Mouse (Mus musculus): ENCODE results near the gene Sipa1l3.

Gene Sipa1l3

DNA sequence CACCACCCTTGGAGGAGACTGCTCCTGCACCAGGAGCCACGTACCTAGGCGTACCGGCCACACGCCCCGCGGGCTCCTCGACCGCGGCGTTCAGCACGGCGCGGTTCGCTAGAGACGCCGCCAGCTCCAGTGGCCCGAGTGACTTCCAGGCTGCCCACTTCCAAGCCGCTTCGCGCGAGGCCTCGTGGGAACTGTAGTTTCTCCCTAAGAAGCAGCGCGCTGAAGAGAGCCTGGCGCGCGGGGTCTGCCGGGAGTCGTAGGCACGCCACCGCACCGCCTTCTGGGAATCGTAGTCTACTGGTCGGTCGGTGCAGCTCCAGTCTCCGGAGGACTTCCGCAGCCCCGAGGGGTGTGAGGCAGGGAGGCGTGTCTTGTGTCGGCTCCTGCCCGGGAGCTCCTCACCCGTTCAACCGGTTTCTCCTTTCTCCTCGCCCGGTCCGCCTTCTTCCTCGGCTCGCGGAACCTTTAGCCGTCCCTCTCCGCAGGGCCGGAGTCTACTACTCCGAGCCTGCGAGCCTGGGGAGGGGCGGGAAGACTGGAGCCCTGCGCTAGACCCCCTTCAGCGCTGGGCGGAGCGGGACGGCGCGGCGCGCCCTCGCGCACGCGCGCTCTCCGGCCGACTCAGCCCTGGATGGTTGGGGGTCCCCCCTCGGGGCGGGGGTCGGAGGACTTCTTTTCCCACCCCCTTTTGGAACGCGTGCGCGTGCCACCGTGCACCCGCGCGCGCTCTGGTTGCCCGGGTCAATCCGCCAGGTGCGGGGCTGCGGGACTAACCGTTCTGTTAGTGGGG, at the start of gene Sipa1l3:
Gene Sipa1l3, minus strand, starts transcription at position 221 of the 790 bp plus-strand sequence.
- DNase-seq (ENCODE audit: low read depth, low spot score), result peak; percentile 96

DNA sequence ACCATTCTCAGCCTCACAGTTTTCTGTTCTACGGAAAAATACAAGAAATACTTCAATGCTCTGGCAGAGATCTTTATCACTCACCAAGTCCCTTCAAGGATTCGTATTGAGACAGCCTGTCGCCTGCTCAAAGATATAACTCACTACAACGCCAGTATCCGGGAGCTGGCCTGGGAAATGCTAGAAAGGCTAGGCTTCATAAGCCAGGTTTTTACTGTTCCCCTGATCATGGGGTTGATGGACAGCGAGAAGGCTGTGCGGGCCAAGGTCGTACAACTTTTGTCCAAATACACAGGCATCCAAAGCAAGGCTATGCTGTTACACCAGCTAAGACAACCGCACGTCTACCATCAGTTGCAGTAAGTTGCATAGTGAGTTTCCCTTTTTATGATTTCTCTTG, 44.6 kb upstream of the Sipa1l3 start:
- no peak for DNase-seq (ENCODE audit: low read depth, low spot score)

DNA sequence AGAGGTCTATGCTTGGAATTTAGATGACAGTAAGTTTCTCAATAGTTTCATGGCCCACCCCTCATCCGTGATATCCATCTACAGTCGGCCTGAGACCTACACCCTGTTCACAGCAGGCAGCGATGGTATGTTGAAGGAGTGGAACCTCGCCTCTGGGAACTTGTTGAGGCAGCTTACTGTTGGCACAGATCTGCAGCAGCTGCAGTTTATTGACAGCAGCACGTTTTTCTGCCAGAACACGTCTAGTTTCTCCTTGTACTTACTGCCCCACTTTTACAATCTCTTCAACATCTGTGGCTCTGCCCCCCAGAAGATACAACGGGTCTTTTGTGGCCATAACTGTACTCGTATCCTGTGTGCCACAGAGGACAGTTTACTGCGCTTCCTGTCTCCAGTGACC, 42.6 kb upstream of the Sipa1l3 start:
- DNase-seq (ENCODE audit: low read depth, low spot score), result no peak

DNA sequence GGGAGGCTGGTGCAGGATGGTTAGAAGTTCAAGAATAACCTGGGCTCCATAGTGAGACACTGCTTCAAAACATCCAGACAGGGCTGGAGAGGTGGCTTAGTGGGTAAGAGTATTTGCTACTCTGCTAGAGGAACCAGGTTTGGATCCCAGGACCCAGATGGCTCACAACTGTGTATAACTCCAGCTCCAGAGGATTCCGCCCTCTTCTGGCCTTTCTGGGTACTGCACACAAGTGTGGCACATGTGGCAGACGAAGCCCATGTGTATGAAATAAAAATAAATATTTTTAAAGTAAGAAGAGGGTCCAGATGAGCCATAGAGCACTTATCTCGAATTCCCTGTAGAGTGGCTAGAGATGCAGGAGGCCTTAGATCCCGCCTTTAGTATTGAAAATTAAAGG, 40.8 kb upstream of the Sipa1l3 start:
- no peak for DNase-seq (ENCODE audit: low read depth, low spot score)

DNA sequence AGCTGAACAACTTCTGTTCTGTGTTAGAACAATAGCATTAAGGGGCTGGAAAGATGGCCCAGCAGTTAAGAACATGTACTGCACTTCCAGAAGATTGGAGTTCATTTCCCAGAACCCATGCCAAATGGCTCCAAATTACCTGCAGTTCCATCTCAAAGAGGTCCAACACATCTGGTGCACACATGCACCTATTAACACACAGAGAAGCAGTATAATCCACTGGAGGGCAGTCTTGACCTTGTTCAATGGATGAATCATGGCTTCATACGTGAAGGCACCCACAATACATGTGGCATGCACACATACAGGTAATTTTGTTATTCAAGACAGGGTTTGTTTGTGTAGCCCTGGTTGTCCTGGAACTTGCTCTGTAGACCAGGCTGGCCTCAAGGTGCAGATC, 40.3 kb upstream of the Sipa1l3 start:
- DNase-seq (ENCODE audit: low read depth, low spot score), result no peak

DNA sequence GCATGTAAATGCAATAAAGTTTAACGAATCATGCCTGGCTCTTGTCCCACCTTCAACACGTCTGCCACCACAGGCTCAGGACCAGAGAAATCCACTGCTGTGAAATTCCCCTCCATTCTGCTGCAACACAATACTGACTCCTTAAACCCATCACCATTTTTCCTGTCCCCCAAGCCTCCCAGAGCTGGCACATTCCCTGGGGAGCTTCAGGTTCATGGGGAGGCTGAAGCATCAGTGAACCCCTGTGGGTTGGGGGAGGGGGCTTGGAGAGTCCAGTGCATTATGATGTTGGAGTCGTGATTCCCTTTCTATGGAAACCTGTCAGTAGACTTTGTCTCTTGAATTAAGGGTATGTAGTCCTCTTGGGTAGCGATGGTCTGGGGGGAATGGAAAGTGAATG, 37.8 kb upstream of the Sipa1l3 start:
- DNase-seq (ENCODE audit: low read depth, low spot score), result no peak

DNA sequence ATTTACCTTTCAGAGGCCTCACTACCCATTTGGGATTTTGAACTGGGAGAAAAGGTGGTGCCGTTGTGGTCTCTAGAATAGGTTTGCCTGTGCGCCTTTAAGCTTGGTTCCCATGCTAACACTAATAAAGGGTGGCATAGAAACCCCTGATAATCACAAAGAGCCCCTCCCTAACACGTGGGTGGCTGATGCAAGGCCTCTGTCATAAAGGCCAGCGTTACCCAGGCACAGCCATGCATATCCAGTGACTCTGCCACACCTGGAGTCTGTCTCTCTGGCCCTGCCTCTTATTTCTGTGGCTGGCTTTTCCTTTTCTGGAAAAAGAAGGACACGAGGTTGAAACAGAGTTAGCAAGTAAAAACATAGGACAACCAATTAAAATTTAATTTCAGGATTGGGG, 37.1 kb upstream of the Sipa1l3 start:
- DNase-seq (ENCODE audit: low read depth, low spot score), result no peak

DNA sequence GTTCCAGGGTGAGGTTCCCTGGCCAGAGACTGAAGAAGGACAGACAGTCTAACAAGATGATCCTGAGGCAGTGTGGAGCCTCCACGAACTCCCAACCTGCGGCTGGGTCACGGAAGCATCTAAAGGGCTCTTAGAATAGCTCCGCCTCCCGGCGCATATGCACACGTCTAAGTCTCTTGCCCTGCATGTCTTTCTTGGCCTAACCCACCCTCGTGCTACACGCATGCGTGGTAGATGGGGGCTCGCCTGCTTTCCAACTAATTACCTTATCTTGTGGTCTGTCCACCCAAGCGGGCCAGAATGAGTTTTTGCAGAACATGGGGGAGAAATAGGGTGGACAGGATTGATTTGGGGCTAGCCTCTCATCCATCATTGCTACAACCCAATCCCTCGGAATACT, 36.6 kb upstream of the Sipa1l3 start:
- DNase-seq (ENCODE audit: low read depth, low spot score), result no peak

DNA sequence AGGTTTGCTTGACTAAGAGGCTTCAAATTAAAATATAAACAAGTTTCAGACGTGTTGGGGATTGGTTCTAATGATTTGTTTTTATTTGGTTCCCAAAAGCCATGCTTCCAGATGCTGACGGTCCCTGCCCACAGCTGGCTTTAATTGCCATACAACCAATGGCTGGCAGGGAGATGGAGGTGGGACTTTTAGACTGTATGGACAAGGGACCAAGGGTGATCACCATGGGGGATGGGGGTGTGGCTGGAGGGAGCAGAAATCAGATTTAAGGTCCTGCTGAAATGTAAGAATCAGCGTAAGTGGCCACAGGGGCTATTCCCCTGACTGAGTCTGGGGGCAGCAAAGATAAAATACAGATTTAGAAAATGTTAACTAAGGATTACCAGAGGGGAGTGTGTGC, 32.2 kb upstream of the Sipa1l3 start:
- no peak for DNase-seq (ENCODE audit: low read depth, low spot score)

DNA sequence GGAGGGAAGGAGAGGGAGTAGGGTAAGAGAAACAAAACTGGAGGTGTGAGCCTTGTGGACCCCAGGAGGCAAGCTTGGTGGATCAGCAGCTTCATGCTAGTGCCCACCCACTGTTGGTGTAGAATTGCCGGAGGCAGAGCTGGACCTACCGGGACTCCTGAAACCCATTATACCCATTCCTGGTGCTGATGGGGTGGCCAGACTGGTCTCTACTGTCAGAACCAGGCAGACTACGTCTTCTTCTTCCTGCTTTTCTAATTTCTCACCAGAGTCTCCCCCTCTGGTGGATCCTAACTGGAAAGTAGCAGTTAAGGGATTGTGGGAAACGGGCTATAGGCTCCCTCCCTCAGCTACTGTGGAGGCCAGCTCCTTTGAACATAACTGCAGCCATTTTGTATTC, 23.2 kb upstream of the Sipa1l3 start:
- DNase-seq (ENCODE audit: low read depth, low spot score), result no peak

DNA sequence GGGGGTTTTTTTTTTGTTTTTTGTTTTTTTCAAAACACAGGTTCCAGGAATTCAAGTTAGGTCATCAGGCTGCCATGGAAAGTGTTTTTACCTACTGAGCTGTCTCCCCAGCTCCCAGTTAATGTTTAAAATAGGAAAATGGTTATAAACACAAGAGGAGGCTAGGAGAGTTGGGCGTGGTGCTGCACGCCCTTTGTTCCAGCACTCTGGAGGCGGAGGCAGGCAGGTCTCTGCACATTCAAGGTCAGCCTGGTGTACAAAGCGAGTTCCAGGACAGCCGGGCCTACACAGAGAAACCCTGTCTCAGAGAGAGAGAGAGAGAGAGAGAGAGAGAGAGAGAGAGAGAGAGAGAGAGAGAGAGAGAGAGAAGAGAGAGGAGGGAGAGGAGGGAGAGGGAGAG, 22.7 kb upstream of the Sipa1l3 start:
- no peak for DNase-seq (ENCODE audit: low read depth, low spot score)

DNA sequence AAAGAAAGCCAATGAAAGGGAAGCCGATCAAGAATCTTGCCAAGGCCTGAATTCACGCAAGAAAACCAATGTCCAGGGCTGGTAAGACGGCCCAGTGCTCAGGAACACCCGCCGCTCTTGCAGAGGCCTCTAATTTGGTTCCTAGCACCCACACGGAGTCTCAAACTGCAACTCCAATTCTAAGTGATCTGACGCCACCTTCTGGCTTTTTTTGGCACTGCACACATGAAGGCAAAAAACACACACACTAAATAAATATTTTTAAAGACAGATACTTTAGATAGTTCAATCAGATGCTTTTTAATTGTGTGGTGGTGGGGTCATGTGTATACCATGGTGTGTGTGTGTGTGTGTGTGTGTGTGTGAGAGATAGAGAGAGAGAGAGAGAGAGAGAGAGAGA, 22.2 kb upstream of the Sipa1l3 start:
- DNase-seq (ENCODE audit: low read depth, low spot score), result no peak

DNA sequence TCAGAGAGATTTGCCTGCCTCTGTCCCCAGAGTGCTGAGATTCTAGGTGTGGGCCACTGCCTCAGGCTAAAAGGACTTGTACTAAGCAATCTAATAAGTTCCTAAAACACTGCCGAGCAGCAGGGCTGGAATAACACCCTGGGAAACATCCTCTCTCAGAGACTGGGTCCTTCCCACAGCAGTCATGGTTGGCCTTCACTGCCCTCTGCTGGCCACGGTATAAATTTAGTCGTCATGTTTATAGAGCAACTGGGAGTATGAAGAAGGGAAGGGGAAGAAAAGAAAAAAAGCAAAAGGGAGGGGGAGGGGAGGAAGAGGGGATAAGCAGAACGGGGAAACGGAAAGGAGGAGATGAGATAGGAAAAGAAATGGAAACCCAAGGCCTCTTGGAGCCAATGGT, 5.3 kb upstream of the Sipa1l3 start:
- DNase-seq (ENCODE audit: low read depth, low spot score), result no peak

DNA sequence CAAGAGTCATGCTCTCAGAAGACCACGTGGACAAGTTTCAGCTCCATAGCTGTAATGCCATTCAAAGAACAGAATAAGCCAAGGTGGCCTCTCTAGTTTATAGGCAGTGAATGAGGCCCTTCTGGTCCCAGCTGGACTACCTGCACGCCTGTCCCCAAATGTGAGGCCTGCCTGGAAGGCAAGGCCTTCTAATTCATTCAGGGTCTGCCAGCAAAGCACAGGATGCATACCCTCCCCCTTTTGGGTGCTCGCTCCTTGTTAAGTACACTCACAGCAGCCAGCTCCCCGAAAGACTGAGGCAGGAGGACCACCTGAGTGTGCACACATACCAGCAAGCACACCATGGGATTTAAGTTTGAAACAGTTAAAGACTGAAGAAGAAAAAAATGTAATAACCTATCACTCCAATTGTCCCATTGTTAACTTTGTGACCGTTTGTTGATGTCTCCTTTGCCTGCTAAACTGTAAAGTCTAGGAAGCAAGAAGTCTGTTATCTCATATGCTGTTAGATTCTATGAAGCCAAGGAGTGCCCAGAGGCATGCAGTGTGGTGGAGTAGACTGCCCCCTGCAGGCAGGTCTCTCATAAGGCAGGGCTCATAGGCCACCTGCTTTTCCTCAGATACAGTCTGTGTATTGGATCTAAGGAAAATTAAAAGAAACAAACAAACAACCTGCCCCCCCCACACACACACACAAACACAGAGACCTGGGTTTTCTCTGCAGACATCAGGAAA, 3.6 kb upstream of the Sipa1l3 start:
- no peak for DNase-seq (ENCODE audit: low read depth, low spot score)

DNA sequence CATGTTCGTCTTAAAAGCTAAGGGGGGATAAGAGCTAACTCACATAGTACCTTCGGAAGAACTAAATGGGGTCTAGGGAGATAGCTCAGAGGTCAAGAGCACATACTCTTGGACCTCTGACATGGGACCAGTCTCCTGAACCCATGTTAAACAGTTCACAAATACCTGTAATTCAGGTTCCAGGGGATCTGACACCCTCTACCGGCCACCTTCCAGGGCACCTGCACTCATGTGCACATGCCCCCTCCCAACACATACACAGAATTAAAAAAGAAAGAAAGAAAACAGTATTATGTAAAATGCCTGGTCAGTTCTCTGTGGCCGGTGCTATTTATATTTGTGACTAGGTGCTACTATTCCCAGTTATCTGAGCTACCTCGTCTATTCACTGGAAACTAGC, 2.9 kb upstream of the Sipa1l3 start:
- no peak for DNase-seq (ENCODE audit: low read depth, low spot score)

DNA sequence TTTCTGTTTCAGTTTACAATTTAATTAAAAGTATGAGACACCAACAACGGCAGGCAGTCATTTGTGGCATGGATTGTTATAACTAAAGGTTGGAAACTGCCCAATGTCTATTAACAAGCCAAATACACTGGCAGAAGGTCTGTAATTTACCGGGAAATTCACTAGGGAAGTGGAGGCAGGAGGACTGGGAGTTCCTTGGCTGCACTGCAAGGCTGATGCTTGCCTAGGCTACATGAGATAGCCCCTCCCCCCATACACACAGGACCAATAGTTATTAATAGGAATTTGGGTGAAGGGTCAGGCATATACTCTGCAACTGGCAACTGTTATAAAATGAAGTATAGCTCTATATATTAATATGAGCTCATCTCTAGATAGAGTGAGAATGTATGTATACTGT, 2.4 kb upstream of the Sipa1l3 start:
- no peak for DNase-seq (ENCODE audit: low read depth, low spot score)

DNA sequence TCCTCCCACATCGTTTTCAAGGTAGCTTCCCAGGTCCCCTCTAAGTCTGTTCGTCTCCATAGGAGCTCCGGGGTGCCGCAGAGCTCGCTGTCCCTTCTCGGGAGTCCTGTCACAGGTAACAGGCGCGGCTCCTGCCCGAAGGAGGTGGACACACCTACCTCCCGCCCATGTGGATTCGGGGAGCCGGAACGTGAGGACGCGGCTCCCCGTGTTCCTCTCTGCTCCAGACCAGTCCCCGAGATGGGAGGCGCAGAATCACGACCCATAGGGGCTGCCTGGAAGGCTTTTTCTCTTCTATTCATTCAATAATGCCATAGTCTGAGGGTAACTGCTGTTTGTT, 740 bp upstream of the Sipa1l3 start:
- DNase-seq (ENCODE audit: low read depth, low spot score), result no peak

DNA sequence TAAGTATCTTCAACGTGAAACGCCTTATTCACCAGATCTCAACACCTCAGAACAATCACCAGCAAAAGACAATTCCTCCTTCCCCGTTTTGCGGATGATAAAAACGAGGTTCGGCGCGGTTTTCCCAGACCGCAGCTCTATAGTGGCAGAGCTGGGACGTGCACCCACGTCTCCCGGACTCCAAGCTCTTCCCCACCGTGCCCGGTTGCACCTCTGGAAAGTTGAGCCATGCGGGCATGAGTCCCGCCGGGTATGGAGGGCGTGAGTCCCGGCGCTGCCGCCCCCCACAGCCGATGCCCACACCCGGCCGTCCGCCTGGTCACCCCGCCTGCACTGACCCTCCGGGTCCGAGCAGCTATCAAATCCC, 404 bp downstream of the Sipa1l3 start:
- DNase-seq (ENCODE audit: low read depth, low spot score), result no peak

DNA sequence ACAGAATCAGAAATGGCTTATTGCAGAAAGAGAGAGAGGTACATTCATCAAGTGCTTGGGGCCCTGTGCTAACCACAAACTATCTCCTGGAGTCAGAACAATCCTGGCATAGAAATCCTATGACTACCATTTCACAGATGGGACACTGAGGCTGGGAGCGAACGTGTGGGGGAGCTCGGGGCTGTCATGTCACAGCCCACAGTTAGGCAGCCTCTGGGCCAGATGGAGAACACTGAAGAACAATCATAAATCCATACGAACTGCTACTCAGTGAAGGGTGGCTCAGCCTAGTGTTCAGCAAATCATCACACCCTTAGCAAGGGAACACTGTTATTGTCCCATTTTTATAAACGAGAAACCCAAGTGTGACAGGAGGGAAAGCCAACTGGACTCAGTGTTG, 1.3 kb downstream of the Sipa1l3 start:
- DNase-seq (ENCODE audit: low read depth, low spot score), result no peak

DNA sequence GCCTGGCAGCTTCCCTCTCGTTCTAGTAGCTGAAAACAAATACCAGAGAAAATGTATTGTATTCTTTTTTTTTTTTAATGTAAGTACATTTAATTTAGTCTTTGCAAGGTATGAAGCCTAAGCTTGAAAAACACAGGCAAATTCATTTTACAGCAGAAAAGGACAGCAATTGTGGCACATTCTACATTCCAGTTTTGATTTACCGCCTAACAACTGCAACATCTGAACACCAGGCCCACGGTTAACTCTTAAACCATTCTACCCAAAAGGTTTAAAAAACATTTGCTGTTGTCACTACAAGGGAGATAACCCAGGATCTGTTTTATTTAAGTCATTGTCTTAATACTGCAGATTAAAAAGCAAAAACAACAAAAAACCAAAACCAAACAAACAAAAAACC, 2.8 kb downstream of the Sipa1l3 start:
- no peak for DNase-seq (ENCODE audit: low read depth, low spot score)

DNA sequence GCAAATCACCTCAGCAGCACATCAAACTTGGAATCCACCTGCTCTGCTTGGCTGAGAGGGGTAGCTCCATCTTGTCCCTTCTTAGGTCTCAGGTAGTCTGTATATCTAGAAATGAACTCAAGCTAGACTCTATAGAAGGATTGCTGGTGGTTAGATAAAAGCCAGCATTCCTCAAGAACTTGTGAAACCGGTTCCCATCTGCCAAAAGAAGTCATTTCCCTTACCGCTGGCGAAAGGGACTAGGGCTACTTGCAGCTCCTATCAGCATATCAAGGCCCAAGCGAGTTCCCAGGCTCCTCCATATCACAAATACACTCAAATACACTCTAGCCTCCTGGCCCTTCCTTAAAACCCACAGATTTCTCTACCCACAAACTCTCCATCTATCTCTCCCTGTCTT, 5.7 kb downstream of the Sipa1l3 start:
- no peak for DNase-seq (ENCODE audit: low read depth, low spot score)

DNA sequence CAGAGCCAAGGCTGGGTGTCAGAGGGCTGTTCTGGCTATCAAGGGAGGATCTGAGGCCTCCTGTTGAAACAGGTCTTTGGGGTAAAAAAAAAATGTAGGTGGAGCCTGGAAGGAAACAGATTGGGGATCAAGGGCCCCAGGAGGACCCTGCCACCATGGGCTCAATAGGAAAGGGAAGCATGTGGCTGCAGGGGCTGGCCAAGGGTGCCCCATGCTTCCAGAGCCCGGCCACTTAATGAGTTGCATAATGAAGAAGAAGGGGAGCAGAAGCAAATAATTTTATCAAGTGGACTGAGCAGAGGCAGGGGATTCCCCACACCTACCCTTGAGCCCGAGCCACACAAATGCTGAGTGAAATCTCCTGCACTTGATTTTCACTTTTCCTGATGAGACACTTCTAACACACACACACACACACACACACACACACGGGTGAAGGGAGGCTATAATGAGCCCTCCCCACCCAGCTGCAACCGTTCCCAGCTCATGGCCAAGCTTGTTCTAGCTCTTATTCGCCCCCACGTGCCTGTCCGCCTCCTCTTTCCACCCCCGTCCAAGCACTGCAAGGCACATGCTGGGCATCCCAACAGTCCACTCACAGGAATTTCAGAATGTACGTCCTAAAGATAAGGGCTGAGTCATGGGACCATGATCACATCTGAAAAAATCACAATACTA, 6.7 kb downstream of the Sipa1l3 start:
- DNase-seq (ENCODE audit: low read depth, low spot score), result no peak

DNA sequence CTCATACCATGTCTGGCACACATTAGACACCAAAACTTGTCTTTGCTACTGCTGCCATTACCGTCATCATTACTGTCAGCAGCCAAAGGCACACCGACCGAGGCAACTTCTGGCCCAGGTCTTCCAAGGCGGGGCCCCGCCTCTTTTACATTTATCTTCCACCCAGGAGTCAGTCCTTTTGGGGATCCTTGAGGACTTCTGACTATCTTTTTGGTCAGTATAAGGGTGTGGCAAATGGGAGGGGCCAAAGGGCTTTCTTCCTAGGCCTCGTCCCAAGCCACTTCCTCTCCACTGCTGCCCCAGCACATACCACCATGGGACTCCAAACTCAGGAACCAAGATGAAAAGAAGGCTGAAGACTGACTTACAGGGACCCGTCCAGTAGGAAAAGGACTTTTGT, 9.9 kb downstream of the Sipa1l3 start:
- DNase-seq (ENCODE audit: low read depth, low spot score), result no peak
